Mouse (Mus musculus): ENCODE results near the gene AU022252.
"Not testable (repeated sequence)": the region's sequence is repeated elsewhere in the genome, so short reads cannot be mapped to it uniquely, and the experiment has no call there.

AU022252 gene

GRCm38 (mm10) chr4:119232410-119233255, at the start of gene AU022252, which contains the start of gene P3h1:
TSS of gene AU022252 (minus strand) at chr4:119232712.
TSS of gene P3h1 (plus strand) at chr4:119232915.
- peak; percentile 100 for DNase-seq

- DNase-seq = not testable (repeated sequence)
Measured at GRCm38 (mm10) chr4:119278784-119279183, 46.3 kb upstream of the AU022252 start.

GRCm38 (mm10) chr4:119275726-119276125, 43.2 kb upstream of the AU022252 start:
- no peak for DNase-seq

GRCm38 (mm10) chr4:119275226-119275625, 42.7 kb upstream of the AU022252 start:
- no peak for DNase-seq

- no peak for DNase-seq
Measured at GRCm38 (mm10) chr4:119274627-119275026, 42.1 kb upstream of the AU022252 start.

- DNase-seq = no peak
Measured at GRCm38 (mm10) chr4:119266606-119267005, 34.1 kb upstream of the AU022252 start.

- DNase-seq = no peak
Measured at GRCm38 (mm10) chr4:119263459-119263858, 30.9 kb upstream of the AU022252 start.

GRCm38 (mm10) chr4:119262483-119262882, 30.0 kb upstream of the AU022252 start:
- no peak for DNase-seq

GRCm38 (mm10) chr4:119261087-119261713, 28.7 kb upstream of the AU022252 start:
- DNase-seq = no peak

GRCm38 (mm10) chr4:119259344-119260254, 27.1 kb upstream of the AU022252 start:
- no peak for DNase-seq

GRCm38 (mm10) chr4:119257083-119257482, 24.6 kb upstream of the AU022252 start:
- no peak for DNase-seq

- no peak for DNase-seq
Measured at GRCm38 (mm10) chr4:119255351-119255750, 22.8 kb upstream of the AU022252 start, which contains the start of gene Cldn19. TSS of gene Cldn19 (plus strand) at chr4:119255414.

GRCm38 (mm10) chr4:119254012-119254618, 21.6 kb upstream of the AU022252 start:
- peak; percentile 49 to 74 for DNase-seq

- DNase-seq = no peak
Measured at GRCm38 (mm10) chr4:119252025-119252808, 19.7 kb upstream of the AU022252 start.

- no peak for DNase-seq
Measured at GRCm38 (mm10) chr4:119248407-119248965, 16.0 kb upstream of the AU022252 start.

- peak; percentile 63 to 80 for DNase-seq
Measured at GRCm38 (mm10) chr4:119247462-119248235, 15.1 kb upstream of the AU022252 start.

GRCm38 (mm10) chr4:119246688-119247225, 14.2 kb upstream of the AU022252 start:
- DNase-seq = no peak

GRCm38 (mm10) chr4:119245961-119246360, 13.4 kb upstream of the AU022252 start:
- DNase-seq = no peak

GRCm38 (mm10) chr4:119245556-119245955, 13.0 kb upstream of the AU022252 start:
- peak in 1 of 2 experiments; percentile 28 for DNase-seq
